Mouse (Mus musculus) stomach, embryonic 16.5 days (tissue): Measurements from ENCODE around the gene Lgals9. TPM values are rescaled to one million over a fixed set of nuclear protein-coding genes. Genes with fewer than 3 reads are reported as not detected.

Source experiments
- ATAC-seq: fragments of 200-750 bp; cut with Nextera tagmentation; 2 replicates; pipeline ENCODE4 v1.8.0; 2017; ENCODE audit warnings: moderate number of reproducible peaks, moderate TSS enrichment; ENCODE audit not compliant: insufficient read depth, low FRiP score
- H3K27ac ChIP-seq: fragments of 300-500 bp; sonication (generic); 2 replicates; pipeline ENCODE4 v1.5.1; 2014; ENCODE audit warnings: low read length
- H3K27me3 ChIP-seq: fragments of 300-500 bp; sonication (generic); 2 replicates; pipeline ENCODE4 v1.6.1; 2014; ENCODE audit warnings: low read length, control low read depth, mixed read lengths; ENCODE audit not compliant: control insufficient read depth, insufficient read depth
- H3K36me3 ChIP-seq: fragments of 300-500 bp; sonication (generic); 2 replicates; pipeline ENCODE4 v1.6.1; 2014; ENCODE audit warnings: low read length; ENCODE audit not compliant: control insufficient read depth, insufficient read depth
- H3K4me1 ChIP-seq: fragments of 300-500 bp; sonication (generic); 2 replicates; pipeline ENCODE4 v1.6.1; 2014; ENCODE audit warnings: low read length, control low read depth, mixed read lengths; ENCODE audit not compliant: control insufficient read depth, insufficient read depth
- H3K4me2 ChIP-seq: fragments of 300-500 bp; sonication (generic); 2 replicates; pipeline ENCODE4 v1.6.1; 2014; ENCODE audit warnings: low read depth, low read length, mixed read lengths
- H3K4me3 ChIP-seq: fragments of 300-500 bp; sonication (generic); replicated peaks from 2 replicates; pipeline ENCODE4 v1.5.1; 2014; ENCODE audit warnings: mild to moderate bottlenecking, low read length
- H3K9ac ChIP-seq: fragments of 300-500 bp; sonication (generic); 2 replicates; pipeline ENCODE4 v1.6.1; 2014; ENCODE audit warnings: low read length
- H3K9me3 ChIP-seq: fragments of 300-500 bp; sonication (generic); replicated peaks from 2 replicates; pipeline ENCODE4 v1.6.1; 2016; ENCODE audit warnings: low read length, control low read depth; ENCODE audit not compliant: control insufficient read depth
- WGBS: fragments of 180-500 bp; shearing (Covaris S2); extraction: QIAGEN DNeasy Blood & Tissue Kit; methylation state at CpG from one replicate; pipeline ENCODE4 v1.1.7; 2014; 5-methylcytosine and 5-hydroxymethylcytosine counted together
- polyA plus RNA-seq: library from polyadenylated mRNA; unstranded; fragments of >200 nt; fragmentation: Nextera tagmentation; extraction: Ambion mirVana; gene quantifications from 2 replicates; pipeline ENCODE4 v1.2.1, GENCODE M21; 2015

The Lgals9 gene
- polyA plus RNA-seq: 84.2 and 104 TPM in 2 replicates

DNA sequence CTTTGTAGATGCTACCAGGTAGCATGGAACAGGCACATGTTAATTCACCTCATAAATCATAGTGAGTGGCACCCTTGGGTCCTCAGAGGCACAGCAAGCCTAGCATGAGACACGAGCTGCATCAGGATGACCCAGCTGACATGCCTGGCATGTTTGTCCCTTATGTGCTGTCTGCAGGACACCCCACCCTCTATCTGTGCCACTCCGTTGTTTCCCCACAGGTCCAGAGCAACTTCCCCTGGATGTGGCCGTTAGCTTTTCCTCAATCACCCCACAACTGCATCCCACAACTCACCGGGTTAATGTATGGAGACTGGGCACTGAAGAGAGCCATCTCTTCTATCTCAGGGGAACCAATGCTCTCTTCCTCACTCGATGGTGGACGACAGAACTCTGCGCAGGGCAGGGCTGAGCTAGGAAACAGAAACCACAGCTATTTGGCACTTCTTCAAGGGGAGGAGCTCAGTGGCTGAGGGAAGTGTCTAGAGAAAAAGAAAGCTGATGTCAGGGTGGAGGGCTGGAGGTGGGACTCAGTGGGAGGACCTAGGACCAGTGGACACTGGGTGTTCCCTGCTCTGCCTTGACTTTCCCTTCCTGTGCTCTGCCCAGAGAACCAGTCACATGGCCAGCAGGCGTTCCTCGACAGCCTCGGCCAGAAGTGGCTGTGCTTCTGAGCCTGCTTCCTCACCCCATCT lies at the start of gene Lgals9:
TSS of gene Lgals9 (minus strand) at position 464 of the 695 bp plus-strand sequence.
- no peaks in the 10 kb centered on the region for H3K9me3 ChIP-seq
- H3K36me3 ChIP-seq: no peaks in the 10 kb centered on the region
- peaks cover 9% of the 10 kb centered on the region; the same call in 1 of the 2 replicates for H3K4me1 ChIP-seq
- no peaks in the 10 kb centered on the region for H3K27me3 ChIP-seq
- peak within 1 kb of the TSS; percentile 45 for H3K4me2 ChIP-seq
- ATAC-seq: peak; percentile 82
- H3K9ac ChIP-seq: peak within 1 kb of the TSS; percentile 59
- WGBS: 47% methylated on average over 10 of the region's 10 CpGs
- H3K27ac ChIP-seq: peak within 1 kb of the TSS; percentile 56
- peak within 1 kb of the TSS; percentile 40 for H3K4me3 ChIP-seq

DNA sequence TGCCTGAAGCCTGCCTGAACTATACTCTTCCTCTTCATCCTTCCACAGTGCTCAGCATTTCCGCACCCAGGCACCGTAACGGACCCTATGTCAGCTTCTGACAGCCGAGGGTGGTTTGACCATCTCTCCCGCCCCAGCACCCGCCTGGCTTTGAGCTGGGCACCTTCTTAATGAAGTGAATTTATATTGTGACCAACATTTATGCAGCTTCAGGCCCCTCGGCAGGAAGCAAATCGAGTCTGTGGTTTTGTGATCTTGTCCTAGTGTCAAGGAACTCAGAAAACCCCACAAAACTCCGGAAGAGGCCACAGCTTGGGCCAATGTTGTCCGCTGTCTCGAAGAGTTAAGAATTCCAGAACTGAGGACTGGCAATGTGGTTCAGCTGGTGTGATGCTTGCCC lies 48.9 kb upstream of the Lgals9 start:
- ATAC-seq: no peak
- WGBS: 86% methylated on average over 11 of the region's 11 CpGs
- H3K36me3 ChIP-seq: no peaks in the 10 kb centered on the region
- no peak overlapping the region for H3K27ac ChIP-seq
- no peak overlapping the region for H3K4me2 ChIP-seq
- H3K27me3 ChIP-seq: no peaks in the 10 kb centered on the region
- no peaks in the 10 kb centered on the region for H3K9me3 ChIP-seq
- H3K4me3 ChIP-seq: no peak overlapping the region
- H3K4me1 ChIP-seq: no peaks in the 10 kb centered on the region
- H3K9ac ChIP-seq: no peak overlapping the region

DNA sequence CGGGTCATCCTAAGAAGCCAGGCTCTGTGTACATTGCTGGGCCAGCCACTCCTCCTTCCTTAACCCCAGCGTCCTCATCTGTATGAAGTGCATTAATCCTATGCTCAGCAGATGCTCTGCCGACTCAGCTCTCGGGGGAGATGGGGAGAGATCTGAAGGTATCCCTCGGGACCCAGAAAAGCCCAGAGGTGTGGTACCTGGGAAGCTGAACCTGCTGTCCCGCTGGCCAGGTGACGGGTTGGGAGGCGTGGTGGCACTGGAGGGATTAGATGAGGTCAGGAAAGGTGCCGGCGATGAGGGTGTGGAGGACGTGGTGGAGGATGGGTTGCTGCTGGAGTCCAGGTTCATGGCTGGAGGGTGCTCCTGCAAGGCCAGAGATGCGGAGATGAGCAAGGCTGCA lies 48.3 kb upstream of the Lgals9 start:
- H3K4me2 ChIP-seq: no peak overlapping the region
- no peaks in the 10 kb centered on the region for H3K9me3 ChIP-seq
- no peak overlapping the region for H3K27ac ChIP-seq
- 73% methylated on average over 12 of the region's 12 CpGs for WGBS
- no peaks in the 10 kb centered on the region for H3K27me3 ChIP-seq
- H3K36me3 ChIP-seq: no peaks in the 10 kb centered on the region
- no peaks in the 10 kb centered on the region for H3K4me1 ChIP-seq
- ATAC-seq: no peak
- H3K9ac ChIP-seq: no peak overlapping the region
- H3K4me3 ChIP-seq: no peak overlapping the region

DNA sequence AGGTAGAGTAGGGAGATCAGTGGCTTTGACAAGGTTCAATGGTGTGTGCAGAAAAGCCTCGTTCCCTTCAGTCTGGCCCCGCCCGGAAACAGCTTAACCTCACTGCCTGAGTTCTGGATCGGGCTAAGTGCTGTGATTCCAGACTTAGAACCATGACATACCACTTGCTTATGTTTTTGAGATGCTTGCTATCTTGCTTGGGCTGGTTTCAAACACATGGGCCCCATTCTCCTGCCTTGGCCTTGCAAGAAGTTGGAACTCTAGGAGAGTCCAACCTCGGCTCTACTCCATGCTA lies 46.7 kb upstream of the Lgals9 start:
- H3K27ac ChIP-seq: no peak overlapping the region
- H3K4me3 ChIP-seq: no peak overlapping the region
- H3K27me3 ChIP-seq: no peaks in the 10 kb centered on the region
- H3K36me3 ChIP-seq: no peaks in the 10 kb centered on the region
- no peaks in the 10 kb centered on the region for H3K4me1 ChIP-seq
- 68% methylated on average over 5 of the region's 5 CpGs for WGBS
- ATAC-seq: no peak
- no peaks in the 10 kb centered on the region for H3K9me3 ChIP-seq
- H3K4me2 ChIP-seq: no peak overlapping the region
- H3K9ac ChIP-seq: no peak overlapping the region

DNA sequence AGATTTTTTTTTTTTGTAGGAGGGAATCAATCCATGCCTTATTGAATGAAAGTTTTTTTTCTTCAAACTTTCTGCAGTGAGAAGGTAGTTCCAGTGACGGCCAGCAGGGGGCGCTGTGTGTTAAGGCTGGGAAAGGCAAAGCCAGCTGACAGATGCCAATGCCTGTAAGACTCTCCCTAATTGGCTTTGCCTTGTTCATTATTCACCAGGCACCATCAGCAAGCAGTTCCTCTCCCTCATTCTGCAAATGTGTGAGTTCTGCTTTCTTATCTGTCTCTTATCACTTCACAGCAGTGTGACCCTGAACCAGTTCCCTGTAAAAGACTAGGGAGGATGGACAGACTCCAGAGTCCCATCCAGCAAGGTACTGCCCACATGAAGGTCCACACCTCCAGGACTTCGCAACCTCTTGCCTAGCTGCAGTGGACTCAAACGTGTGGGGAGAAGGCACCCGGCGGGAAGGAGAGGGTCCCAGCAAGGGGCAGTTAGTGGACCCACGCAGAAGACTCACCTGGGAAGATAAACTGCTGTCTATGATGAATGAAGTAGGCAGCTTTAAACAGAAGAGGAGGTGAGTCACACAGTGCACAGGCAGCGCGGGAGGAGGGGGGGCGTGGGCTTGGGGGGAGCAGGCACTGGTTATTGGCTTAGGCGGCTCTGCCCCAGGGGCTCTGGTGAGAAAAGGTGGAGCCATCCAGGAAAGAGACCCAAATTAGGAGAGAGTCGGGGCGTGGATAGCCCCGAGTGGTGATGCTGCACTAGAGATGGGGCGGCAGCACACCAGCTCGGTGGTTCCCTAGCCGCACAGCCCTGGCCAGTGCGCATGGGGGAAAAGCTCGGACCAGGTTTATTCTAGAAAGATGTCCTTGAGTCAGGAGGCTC lies 46.1 kb upstream of the Lgals9 start:
- Histone ChIP-seq H3K27me3 (no peaks in the 10 kb centered on the region), H3K36me3 (no peaks in the 10 kb centered on the region), H3K4me2 (no peak overlapping the region), H3K9ac (no peak overlapping the region), H3K9me3 (no peaks in the 10 kb centered on the region), H3K27ac (no peak overlapping the region), H3K4me3 (no peak overlapping the region), H3K4me1 (no peaks in the 10 kb centered on the region)
- WGBS: 37% methylated on average over 19 of the region's 19 CpGs
- ATAC-seq: peak; percentile 53; the same call in 1 of the 2 replicates

DNA sequence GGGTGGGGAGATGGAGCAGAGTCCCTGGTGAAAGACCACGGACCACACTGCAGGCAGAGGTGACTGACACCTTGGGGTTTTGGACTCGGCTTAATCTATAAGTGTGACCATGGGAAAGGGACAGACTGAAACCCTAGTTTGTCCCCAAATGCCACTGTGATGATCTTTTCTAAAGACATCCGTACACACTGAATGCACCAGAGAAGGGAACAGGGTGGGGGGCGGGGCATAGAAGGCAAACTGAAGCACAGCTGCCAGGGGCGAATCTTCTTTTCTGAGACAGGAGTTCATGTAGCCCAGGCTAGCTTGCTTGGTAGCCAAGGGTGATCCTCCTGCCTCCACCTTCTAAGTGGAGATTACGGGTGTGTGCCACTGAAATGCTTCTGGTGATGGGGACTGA lies 39.0 kb upstream of the Lgals9 start:
- ATAC-seq: no peak
- H3K36me3 ChIP-seq: 0 out of 2 replicates have a peak, but pooled peaks cover 7% of the 10 kb centered on the region
- H3K4me1 ChIP-seq: peaks cover 10% of the 10 kb centered on the region; the same call in 1 of the 2 replicates
- H3K9me3 ChIP-seq: no peaks in the 10 kb centered on the region
- no peaks in the 10 kb centered on the region for H3K27me3 ChIP-seq
- peak overlapping the region; percentile 82 for H3K27ac ChIP-seq
- 67% methylated on average over 6 of the region's 6 CpGs for WGBS
- peak overlapping the region; percentile 14; the same call in 1 of the 2 replicates for H3K4me2 ChIP-seq
- H3K9ac ChIP-seq: no peak overlapping the region
- no peak overlapping the region for H3K4me3 ChIP-seq

DNA sequence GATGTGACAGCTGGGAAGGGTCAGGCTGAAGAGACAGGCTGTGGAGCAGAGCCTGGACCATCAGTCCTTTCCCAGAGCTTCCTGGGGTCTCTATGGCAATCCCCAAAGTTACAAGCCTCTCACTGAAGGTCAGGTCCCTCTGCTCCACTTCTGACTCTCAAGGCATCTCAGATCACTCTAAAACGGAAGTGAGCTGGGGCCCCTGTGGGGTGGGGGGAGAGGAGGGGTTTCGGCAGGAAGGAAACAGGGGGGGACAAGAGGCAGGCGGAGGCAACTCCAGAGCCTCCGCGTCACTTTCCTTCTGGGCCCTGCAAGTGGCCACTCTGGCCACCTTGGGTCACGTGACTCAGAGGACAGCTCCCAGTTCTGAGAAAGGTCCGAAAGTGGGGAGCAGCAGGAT lies 38.6 kb upstream of the Lgals9 start:
- Histone ChIP-seq H3K4me3 (no peak overlapping the region), H3K27me3 (no peaks in the 10 kb centered on the region), H3K4me1 (peaks cover 10% of the 10 kb centered on the region; the same call in 1 of the 2 replicates), H3K36me3 (0 out of 2 replicates have a peak, but pooled peaks cover 7% of the 10 kb centered on the region), H3K9ac (no peak overlapping the region), H3K27ac (peak overlapping the region; percentile 82), H3K4me2 (peak overlapping the region; percentile 14; the same call in 1 of the 2 replicates), H3K9me3 (no peaks in the 10 kb centered on the region)
- 30% methylated on average over 7 of the region's 7 CpGs for WGBS
- ATAC-seq: peak; percentile 55

DNA sequence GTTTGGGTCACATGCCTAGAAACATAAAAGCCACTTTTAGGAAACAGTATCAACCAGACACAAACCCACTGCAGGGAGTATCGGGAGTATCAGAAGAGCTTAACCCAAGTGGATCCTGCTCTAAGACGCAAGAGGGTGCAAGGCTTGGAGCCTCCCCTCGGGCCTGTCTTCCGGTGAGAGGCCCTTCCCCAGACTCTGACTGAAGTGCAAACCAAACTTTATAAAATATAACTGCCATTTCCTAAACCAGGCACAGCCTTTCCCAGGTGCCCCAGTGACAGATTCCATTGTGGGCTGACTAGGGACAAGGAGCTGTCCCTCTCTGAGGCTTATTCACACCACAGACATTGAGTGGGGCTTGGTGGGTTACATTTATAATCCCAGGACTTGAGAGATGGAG lies 38.1 kb upstream of the Lgals9 start:
- Histone ChIP-seq H3K36me3 (0 out of 2 replicates have a peak, but pooled peaks cover 7% of the 10 kb centered on the region), H3K4me2 (no peak overlapping the region), H3K9ac (no peak overlapping the region), H3K4me3 (no peak overlapping the region), H3K9me3 (no peaks in the 10 kb centered on the region), H3K27ac (peak overlapping the region; percentile 82), H3K27me3 (no peaks in the 10 kb centered on the region), H3K4me1 (peaks cover 10% of the 10 kb centered on the region; the same call in 1 of the 2 replicates)
- 60% methylated on average over 4 of the region's 4 CpGs for WGBS
- 0 out of 2 replicates have a peak, but pooled peaks have one; percentile 1 for ATAC-seq

DNA sequence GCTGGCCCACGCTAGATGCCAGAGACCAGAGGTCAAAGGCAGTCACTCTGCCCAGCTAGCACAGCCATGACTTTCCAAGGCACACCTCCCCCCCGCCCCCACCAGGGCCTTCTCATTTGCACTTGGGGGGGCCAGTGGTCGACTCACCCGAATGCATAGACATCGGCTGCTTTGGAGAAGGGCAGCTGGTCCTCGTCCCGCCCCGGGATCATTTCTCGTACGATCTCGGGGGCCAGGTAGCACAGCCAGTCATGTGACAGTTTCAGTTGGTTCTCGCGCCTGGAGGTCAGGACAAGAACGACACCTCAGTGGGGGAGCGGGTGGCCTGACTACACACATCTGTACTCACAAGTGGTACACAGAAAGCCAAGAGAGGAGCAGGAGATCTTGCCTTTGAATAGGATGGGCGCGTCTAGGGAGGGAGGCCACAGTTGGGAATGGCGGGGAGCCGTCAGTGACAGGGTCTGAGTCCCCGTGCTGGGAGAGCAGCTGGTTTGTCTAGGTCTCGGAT lies 35.8 kb upstream of the Lgals9 start:
- WGBS: 70% methylated on average over 21 of the region's 21 CpGs
- 0 out of 2 replicates have a peak, but pooled peaks cover 7% of the 10 kb centered on the region for H3K36me3 ChIP-seq
- H3K27me3 ChIP-seq: no peaks in the 10 kb centered on the region

More for the DNA sequence above, 35.8 kb upstream of the Lgals9 start:
- no peak overlapping the region for H3K9ac ChIP-seq
- H3K4me2 ChIP-seq: no peak overlapping the region
- no peak overlapping the region for H3K4me3 ChIP-seq
- H3K9me3 ChIP-seq: no peaks in the 10 kb centered on the region
- no peak overlapping the region for H3K27ac ChIP-seq
- ATAC-seq: no peak
- H3K4me1 ChIP-seq: peaks cover 14% of the 10 kb centered on the region; the same call in 1 of the 2 replicates
